Comparison of ENCODE assay signal across 29 mouse cellular contexts in the genomic region with DNA sequence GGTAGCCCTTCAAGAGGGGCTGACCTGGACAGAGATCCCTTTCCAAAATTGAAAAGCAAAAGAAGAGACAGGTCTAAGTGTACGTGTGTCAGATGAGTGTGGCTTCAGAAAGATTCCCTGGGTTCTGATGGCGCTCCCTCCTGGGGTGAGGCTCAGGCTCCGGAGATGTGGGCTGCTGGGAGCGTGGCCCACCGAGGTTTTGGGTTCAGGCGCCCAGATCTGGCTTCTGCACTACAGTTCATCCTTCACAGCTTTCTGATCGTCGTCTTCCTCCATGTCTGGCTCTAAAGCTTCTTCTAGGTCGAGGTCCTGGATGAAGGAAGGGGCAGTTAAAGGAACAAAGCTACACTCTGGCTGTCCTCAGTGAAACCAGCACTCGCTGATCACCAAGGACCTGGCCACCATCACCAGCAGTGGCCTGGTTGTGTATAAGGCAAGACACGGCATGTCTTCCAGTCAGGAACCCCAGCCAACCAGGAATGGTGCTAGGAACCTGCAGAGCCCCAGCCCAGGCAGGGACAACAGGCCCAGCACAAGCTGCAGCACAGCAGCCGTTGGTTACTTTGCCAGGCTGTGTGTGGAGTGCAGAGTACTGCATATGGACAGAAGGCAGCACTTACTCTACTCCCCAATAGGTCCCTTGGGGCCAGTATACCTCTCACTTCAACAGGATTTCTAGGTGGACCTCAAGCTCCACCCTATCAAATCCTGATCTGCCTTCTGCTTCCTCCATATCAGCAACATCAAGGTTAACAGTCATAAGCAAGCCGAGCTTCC. TPM values are rescaled to one million over a fixed set of nuclear protein-coding genes. Genes with fewer than 3 reads are reported as not detected.
"Had no signal": no experiment of that assay in that cellular context is flagged by ENCODE, and none has a peak within 500 bp of the region (broad histone marks: within the 10 kb centered on the region; RNA-seq: fewer than 3 reads in every experiment).

No protein-coding gene starts in this region.

- DNase-seq: kidney, postnatal 25 days; layer of hippocampus, postnatal 36 days; liver; lung, adult 18-20 months; lung, postnatal 10 days; lung, postnatal 4 days; midbrain, embryonic 14.5 days; thymus, adult 2 months; thymus, postnatal 14 days; thymus, postnatal 4 days had no signal

- H3K9ac ChIP-seq: liver, embryonic 12.5 days; liver, embryonic 15.5 days; lung, embryonic 15.5 days had no signal

- H3K4me3 ChIP-seq: left cerebral cortex, adult 2 months; limb, embryonic 12.5 days; liver, embryonic 12.5 days; liver, embryonic 15.5 days; lung, embryonic 15.5 days had no signal

- H3K4me1 ChIP-seq: limb, embryonic 12.5 days; liver, embryonic 12.5 days; liver, embryonic 15.5 days; lung, embryonic 15.5 days had no signal

- ATAC-seq: liver, embryonic 12.5 days had no signal

- H3K27ac ChIP-seq: kidney, postnatal 0 days; left cerebral cortex, adult 2 months; limb, embryonic 12.5 days; liver, embryonic 12.5 days; liver, embryonic 15.5 days; lung, embryonic 15.5 days; stomach, postnatal 0 days had no signal

- H3K4me2 ChIP-seq: limb, embryonic 12.5 days; liver, embryonic 12.5 days; liver, embryonic 15.5 days; lung, embryonic 15.5 days; midbrain, embryonic 11.5 days had no signal

- H3K27me3 ChIP-seq: limb, embryonic 12.5 days; liver, embryonic 12.5 days; liver, embryonic 15.5 days; lung, embryonic 15.5 days had no signal

- H3K9me3 ChIP-seq: liver, embryonic 12.5 days; liver, embryonic 15.5 days; lung, embryonic 15.5 days had no signal

RNA-seq across cellular contexts. Expression of a gene that starts 10.2 kb away (rescaled TPM):
- total RNA-seq: layer of hippocampus, adult 8-10 months; layer of hippocampus, postnatal 10 days; layer of hippocampus, postnatal 36 days; left cerebral cortex, adult 2 months; left cerebral cortex, postnatal 10 days; left cerebral cortex, postnatal 36 days; megakaryocyte-erythroid progenitor cell, adult 5-6 weeks; midbrain, postnatal 0 days had no signal
- polyA plus RNA-seq: limb, embryonic 12.5 days; liver, embryonic 12.5 days; midbrain, embryonic 11.5 days; midbrain, embryonic 14.5 days; midbrain, postnatal 0 days; neural tube, embryonic 11.5 days; neural tube, embryonic 14.5 days; spleen, adult 2 months; stomach, embryonic 14.5 days; stomach, postnatal 0 days had no signal

RNA-seq across cellular contexts. Expression of a gene that starts 30.6 kb away (rescaled TPM):
- total RNA-seq: left cerebral cortex, adult 2 months; left cerebral cortex, postnatal 36 days; megakaryocyte progenitor cell, adult 5-6 weeks; megakaryocyte-erythroid progenitor cell, adult 5-6 weeks had no signal
- polyA plus RNA-seq: midbrain, embryonic 11.5 days had no signal
